Mouse (Mus musculus): ENCODE measurements around the gene Ablim1.

Gene Ablim1

DNA sequence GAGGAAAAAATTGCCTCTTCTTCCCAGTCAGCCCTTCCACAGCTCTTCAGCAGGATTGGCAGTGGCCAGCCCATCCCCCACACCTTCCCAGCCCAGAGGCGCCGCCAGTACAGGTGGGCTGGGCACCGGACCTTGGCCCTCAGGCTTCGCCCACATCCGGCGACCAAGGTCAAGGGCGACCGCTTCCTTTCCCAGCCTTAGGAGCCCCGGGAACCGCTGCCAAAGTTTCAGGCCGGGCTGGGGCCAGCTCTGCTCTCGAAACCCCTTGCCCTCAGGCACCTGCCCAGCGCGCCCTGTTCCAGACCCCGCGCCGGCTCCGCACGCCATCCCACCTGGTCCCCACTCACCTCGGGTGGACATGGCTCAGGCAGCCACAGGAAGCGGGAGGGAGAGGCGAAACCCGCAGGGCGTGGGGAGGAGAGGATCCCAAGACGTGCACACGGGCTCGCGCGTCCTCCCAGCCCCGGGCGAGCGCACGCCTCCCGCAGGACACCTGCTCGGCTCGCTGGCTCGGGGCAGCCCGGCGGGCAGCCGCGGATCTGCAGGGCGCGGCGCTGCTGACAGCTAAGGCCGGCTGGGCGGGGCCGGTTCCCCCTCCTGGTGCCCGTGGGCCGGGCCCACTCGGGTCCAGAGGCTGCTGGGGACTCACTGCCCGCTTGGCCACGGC, at the start of gene Ablim1:
Gene Ablim1, minus strand, starts transcription at position 574 of the 667 bp plus-strand sequence.
- DNase-seq (ENCODE audit: low read depth, low spot score), result no peak

DNA sequence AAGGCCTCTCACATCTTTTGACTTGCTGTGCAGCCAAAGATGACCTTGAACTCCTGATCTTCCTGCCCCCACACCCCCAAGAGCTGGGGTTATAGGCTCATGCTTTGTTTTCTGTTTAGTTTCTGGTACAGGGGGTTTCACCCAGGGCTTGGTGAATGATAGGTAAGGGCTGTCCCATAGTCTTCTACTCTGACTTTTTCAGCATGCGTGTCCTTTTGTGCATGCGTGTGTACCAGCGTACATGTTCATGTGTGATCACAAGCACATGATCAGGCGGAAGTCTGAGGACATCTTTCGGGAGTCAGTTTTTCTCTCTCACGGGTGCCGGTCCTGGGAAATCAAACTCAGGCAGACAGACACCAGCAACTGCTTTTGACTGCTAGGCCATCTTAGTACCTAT, 48.8 kb upstream of the Ablim1 start:
- no peak for DNase-seq (ENCODE audit: low read depth, low spot score)

DNA sequence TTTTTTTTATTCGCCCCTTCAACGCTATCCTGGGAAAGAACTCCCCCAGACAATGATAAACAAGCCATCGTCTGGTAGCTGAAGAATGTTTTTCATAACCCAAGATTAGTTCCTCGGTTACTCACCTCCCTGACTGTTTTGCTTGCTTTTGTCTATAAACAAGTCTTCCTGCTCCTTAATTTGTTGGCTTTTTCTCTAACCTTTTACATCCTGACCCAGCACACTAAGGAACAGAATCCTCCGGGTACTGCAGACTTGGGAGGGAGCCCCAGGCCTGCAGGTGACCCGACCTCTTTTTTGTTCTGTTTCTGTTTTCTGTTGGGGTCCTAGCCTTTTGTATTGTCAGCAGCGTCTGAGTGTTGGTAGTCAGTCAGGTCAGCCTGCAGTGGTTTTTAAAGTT, 48.4 kb upstream of the Ablim1 start:
- no peak for DNase-seq (ENCODE audit: low read depth, low spot score)

DNA sequence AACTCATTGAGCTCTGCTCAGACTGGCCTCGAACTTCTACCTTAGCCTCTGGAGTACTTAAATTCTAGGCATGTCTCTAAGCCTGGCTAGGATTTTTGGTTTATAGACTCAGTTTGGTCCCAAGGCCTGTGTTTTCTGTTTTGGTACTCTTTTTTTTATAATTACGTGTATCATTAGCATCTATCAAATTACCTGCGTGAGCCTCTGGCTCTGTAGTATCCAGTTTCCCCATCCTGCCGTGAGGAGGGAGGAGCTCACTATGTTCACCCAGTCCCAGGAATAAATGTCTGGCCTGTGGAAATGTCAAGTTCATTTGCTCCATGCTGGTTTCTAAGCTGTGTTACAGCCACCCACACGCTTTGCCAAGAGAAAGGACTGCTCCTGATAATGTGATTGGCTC, 47.9 kb upstream of the Ablim1 start:
- DNase-seq (ENCODE audit: low read depth, low spot score), result no peak

DNA sequence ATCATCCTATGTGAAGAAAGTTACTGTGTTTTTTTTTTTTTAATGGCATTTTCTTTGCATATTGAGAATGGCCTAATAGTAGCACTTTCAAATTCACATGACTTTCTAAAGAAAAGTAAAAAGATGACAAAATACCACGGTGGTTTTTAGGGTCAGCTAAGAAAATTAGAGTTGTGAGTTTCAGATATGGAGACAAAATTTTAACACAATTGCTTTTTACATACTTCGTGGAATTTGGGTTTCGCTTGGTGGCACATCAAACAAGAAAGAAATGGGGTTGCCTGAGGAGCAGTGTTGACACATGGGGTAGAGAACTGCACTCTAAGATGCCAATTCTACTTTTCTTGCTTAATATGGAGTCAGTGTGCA, 47.2 kb upstream of the Ablim1 start:
- no peak for DNase-seq (ENCODE audit: low read depth, low spot score)

DNA sequence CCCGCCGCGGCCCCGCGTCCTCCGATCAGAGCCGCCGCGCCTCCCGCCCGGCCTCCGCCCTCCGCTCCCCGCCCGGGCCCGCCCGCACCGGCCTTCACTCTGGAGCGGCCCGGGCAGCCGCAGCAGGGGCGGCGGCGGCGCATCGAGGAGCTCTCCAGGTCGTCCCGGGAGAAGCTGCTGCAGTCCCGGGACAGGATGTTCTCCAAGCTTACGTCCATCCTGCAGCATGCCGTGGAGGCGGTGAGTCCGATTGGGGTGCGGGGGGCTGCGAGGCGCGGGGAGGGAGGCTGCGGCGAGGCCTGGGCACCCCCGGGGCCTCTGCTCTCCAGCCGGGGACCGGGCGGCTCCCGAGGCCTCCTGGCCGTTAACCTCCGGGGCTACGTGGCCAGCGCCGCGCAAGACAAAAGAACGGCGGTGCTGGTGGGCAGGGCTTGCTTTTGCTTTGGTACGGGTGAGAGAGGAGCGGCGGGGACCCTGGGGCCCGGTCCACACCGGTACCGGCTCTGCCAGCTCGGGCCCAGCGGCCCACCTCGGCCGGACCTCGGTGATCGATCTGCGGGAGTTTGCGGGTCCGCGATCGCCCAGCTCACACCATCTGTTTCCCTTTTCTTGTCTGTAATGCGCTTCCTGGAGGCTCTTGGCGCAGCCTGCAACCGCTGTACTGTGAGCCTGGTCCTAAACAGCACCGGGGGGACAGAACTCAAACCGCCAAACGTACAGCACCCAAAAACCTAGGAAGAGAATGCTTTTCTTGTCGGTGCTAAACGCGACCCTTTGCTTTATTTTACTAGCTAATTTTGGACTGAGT, 46.6 kb upstream of the Ablim1 start:
- DNase-seq (ENCODE audit: low read depth, low spot score), result peak; percentile 49

DNA sequence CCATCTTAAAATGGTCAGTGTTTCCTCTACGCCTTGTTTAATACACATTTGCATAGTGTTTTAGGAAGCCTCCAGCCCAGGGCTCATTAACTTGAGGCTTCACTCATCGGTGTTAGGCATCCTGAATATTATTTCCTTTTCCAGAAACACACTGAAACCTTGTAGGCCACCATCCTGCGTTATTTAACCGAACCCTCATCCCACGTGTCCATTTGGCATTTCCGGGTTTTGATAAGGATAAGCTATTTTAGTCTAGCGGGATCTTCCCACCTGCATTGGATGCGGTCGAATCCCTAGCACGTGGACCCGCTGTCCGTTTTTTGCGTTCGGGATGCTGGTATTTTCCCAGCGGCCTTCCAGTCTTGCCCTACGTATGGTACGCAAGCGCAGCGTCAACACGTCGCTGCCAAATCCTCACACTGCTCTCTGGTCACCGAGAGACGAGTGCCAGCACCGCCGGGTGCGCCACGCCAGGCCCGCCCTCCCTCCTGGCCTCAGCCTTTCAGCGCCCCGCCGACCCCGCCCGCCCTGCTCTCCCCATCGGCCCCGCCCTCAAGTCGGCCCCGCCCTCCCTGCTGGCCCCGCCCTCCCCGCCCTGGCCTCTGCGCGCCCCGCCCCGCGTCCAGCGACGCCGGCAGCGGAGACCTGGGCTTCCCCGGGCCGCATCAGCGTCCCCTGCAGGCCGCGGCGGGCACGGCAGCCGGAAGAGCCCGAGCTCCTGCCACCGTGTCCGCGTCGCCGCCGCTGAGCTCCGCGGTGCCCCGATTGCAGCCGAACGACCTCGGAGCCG, 45.8 kb upstream of the Ablim1 start, which contains the start of gene Fam160b1:
Gene Fam160b1, plus strand, starts transcription at position 340 of the 790 bp plus-strand sequence.
- peak; percentile 93 for DNase-seq (ENCODE audit: low read depth, low spot score)

DNA sequence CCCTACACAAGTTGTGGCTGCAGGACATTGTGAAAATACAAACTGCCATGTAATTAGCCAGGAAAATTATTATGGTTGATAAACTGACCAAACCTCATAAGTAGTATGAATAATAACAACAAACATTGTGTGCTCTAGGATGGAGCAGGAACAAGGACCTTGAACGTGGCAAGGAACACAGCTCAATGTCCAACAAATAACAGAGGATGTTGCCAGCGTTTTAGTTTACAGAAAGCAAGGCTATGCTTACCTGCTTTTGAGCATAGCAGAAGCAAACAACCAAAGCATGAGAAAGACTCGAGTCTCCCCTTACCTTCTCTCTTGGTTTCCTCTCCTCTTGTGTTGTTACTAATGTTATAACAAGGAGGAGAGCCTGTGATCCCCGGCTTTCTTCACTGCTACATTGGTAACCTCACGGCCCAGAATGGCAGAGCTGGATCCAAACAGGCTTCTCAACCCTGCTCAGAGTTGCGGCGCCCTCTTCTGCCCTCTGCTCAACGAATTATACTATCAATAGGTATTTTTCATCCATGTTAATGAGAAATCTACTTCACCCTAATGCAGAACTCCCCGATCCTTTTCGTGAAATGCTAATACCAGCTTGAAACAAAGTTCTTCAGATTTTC, 45.1 kb upstream of the Ablim1 start:
- DNase-seq (ENCODE audit: low read depth, low spot score), result no peak

DNA sequence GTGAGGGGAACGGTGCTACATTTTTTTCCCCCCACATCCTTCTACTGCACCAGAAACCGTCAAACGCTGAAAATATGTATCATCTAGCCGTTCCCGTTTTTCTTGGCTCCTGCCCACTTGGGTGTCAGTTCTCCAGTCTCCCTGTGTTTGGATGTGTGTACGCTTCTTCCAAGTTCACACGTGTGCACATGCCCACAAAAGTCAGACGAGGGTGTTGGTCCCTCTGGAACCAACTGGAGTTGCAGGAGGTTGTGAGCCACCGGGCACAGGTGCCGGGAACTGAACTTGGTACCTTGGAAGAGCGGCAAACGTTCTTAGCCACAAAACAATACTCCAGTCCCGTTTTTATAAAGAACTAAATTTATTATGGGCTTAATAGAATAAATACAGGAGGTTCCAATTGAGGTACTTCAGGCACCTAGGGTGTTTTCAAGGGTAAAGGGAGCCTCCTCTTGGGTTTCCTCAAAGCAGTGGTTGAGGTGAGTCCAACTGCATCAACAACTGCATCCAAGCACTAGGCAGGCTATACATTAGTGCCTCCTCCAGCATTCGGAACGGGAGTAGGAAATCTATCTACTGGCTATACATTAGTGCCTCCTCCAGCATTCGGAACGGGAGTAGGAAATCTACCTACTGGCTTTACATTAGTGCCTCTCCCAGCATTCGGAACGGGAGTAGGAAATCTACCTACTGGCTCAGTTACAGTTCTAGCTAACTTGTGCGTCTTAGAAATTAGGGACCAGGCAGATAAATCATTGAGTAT, 44.3 kb upstream of the Ablim1 start:
- no peak for DNase-seq (ENCODE audit: low read depth, low spot score)

DNA sequence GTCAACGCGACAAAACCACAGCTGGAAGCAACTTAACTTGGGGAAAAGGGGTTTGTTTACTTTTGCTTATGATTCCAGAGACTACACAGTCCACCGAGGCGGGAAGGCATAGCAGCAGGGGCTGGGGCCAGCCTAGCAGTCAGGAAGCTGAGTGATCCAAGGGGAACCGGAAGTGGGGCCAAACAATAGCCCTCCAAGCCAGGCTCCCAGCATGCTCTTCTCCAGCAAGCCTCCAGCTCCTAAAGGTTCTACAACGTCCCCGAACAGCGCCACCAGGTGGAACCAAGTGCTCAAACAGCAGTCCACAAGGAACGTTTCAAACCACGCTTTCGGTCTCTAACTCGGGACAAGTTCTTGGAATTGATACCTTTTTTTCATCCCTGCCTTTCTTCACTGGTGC, 43.6 kb upstream of the Ablim1 start:
- DNase-seq (ENCODE audit: low read depth, low spot score), result peak; percentile 98

DNA sequence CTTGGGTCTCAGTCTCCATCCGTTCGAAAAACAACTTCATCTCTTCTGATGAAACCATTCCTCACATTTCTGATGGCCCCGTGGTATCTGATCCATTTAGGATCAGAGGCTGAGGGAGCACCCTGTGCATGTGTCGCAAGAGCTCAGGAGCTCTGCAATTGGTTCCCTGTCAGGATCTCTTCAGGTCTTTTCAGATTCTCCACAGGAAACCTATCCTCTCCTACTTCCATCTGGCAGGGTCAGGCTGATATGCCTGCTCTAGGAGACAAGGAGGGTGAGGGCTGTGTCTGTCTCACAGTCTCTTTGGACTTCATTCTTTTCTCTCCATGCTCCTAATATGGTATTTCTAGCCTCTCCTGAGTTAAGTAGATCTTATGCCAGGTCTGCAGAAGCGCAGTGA, 43.1 kb upstream of the Ablim1 start:
- peak; percentile 52 for DNase-seq (ENCODE audit: low read depth, low spot score)

DNA sequence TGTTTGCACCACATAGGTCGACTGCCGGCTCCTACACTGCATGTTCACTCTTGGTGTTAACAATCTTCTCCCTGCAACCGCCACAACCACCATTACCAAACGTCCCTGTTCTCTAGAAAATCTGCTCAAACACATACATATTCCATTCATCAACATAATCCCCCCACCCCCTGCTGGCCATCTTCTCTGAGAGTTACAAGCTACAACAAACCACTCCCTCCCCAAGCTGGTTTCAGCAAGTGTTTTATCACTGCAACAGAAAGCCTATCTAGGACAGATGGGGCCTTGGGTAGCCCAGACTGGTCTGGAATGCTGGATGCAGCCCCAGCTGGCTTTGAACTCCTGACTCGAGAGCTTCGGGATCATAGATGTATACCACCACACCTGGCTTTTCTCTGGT, 42.5 kb upstream of the Ablim1 start:
- DNase-seq (ENCODE audit: low read depth, low spot score), result peak; percentile 59

DNA sequence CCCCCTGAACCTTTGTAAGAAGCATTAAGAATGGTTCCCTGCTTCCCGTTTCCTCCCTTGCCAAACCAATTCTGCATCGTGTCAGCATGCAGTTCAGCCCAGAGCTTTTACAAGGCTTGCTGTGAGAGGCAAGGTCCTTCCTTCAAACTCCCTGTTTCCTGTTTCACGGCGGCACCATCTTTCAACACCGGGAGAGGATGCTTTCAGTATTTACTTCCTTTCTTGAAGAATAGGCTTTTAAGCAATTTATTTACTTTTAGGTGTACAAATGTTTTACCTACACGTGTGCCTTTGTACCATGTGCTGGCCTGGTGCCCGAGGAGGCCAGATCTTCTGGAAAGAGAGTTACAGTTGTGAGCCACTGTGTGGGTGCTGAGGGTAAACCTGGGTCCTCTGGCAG, 41.6 kb upstream of the Ablim1 start:
- no peak for DNase-seq (ENCODE audit: low read depth, low spot score)

DNA sequence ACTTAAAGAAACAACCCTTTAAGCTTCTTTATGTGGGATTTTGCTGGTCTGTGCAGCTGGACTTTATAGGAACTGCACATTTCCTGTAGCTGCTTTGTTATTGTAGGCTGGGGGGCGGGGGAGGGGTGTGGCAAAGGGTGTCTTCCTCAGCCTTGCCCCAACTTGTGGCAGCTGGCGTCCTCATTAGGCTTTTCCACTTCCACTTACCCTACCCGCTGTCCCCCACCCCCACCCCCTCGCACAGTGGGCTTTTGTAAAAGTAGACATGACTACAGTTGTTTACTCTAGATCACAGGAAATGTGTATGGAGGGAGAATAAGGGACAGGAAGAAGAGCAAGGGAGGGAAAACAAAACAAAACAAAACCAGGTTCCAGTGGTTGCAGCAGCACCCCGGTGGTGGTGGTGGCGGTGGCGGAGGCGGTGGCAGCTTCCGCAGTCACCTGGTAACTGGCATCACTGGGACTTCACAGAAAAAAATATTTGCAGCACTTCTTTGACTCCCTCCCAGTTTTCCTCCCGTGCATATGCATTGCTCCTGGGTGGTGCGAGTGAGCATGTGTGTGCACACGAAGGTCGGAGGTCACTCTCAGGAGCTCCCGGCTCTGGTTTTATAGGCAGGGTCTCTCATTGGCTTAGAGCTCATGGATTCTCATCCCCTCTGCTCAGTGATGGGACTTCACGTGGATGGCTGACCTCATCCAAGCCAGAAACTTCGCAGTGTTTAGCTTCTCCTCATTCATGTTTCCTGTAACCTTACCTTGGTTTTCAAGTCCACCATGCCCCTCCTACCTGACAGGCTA, 40.9 kb upstream of the Ablim1 start:
- peak; percentile 70 for DNase-seq (ENCODE audit: low read depth, low spot score)

DNA sequence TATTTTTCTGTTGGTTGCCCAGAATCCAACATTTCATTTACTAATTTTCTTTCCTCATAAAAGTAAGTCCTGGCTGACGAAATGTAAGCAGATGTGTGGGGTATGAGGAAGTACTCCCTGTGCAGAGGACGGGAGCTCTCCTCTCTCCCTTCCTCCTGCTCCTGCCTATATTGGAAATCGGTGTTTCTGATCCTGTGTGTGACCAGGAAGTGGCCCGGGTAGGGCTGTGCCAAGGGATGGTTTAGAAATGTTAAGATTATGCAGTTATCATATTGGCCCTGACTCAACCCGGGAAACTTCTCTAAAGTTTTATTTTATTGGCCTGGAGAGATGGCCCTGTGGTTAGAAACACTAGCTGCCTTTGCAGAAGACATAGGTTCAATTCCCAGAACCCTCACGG, 40.0 kb upstream of the Ablim1 start:
- DNase-seq (ENCODE audit: low read depth, low spot score), result no peak

DNA sequence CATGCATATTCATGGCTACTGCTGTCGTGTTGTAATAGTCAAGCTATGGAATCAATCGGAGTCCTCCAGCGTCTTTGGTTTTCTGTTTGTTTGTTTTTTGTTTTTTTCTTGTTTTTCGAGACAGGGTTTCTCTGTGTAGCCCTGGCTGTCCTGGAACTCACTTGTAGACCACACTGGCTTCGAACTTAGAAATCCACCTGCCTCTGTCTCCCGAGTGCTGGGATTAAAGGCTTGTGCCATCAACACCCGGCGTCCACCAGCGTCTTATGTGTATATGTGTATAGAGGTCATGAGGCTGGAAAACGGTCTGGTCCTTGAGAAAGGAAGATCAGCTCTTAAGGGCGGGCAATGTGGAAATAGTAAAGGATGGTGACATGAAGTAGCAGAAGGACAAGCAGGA, 39.3 kb upstream of the Ablim1 start:
- DNase-seq (ENCODE audit: low read depth, low spot score), result no peak

DNA sequence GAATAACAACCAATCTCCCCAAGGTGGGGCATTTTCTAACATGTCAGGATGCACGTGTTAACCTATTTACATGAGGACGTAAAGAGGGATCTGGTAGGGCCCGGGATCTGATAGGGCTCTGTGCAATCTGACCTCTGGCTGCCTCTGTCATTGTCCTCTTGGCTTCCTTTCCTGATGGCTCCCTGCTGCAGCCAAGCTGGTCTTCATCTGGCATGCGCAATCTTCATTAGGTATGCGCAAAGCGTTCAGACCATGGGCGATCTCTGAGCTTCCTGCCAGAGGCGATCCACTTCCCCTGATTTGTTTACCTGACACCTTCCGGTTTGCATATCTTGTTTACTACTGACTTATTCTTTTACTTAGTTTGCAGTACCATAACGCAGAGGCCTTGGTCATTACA, 38.5 kb upstream of the Ablim1 start:
- DNase-seq (ENCODE audit: low read depth, low spot score), result peak; percentile 52

DNA sequence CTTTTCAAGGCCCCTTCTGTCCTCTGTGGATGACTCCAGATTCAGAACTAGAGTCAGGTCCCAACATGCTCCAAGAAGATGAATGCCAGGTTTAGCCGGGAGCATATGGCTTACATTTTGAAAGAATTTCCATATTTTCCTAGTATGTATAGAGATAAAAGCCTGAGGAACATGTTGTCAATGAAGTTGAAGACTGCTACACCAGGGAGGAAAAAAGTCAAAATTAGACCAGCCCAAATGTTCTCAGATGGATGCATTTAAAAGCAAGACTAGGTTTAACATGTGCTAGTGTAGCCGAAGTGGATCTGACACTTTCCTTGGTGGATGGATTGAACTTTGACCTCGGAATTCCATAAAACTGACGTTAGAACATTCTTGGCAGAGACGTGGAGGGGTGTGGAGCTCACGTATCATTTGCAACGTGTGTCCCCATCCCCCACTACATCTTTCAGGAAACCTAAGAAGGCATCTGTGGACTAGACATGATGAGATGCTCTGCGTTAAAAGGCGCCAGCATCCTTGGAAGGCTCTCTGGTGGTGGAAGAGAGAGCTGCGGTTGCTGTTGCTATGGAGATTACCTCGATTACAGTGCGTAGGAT, 37.7 kb upstream of the Ablim1 start:
- peak; percentile 53 for DNase-seq (ENCODE audit: low read depth, low spot score)

DNA sequence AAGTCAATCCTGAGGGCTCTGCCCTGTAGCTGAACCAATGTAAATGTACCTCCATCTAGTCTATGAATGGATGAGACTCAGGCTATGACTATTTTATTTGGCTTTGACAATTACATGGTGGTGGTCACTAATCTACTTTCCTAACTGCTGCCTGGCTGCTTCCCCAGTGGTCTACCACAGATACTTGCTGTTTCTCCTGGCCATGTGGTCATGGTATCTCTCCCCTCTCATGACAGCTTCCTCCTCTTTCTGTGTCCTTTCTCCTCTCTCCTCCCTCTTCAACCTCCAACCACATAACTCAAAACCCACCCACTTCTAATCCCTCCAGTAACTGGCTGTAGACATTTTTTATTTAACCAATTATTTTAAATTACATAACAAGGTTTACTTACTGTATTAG, 34.4 kb upstream of the Ablim1 start:
- DNase-seq (ENCODE audit: low read depth, low spot score), result no peak

DNA sequence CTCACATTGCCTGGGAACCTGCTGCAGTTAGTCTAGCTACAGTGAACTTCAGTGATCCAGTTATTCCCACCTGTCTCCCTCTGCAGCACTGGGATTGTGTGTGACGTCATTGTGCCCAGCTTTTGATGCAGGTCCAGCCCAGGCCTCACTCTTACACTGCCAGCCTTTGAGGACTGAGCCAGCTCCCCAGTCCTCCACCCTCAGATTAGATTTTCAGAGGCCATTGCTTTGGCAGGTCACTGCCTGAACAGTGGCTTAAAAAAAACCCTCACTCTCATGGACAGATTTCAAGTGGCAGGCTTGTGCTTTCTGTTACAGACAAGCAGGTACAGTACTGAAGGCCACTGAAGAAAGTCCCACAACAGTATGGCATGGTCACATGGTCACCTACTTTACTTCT, 30.0 kb upstream of the Ablim1 start:
- no peak for DNase-seq (ENCODE audit: low read depth, low spot score)

Measured in R1 (cell line).